ENCODE assay signal across 8 mouse cellular contexts in the genomic region with DNA sequence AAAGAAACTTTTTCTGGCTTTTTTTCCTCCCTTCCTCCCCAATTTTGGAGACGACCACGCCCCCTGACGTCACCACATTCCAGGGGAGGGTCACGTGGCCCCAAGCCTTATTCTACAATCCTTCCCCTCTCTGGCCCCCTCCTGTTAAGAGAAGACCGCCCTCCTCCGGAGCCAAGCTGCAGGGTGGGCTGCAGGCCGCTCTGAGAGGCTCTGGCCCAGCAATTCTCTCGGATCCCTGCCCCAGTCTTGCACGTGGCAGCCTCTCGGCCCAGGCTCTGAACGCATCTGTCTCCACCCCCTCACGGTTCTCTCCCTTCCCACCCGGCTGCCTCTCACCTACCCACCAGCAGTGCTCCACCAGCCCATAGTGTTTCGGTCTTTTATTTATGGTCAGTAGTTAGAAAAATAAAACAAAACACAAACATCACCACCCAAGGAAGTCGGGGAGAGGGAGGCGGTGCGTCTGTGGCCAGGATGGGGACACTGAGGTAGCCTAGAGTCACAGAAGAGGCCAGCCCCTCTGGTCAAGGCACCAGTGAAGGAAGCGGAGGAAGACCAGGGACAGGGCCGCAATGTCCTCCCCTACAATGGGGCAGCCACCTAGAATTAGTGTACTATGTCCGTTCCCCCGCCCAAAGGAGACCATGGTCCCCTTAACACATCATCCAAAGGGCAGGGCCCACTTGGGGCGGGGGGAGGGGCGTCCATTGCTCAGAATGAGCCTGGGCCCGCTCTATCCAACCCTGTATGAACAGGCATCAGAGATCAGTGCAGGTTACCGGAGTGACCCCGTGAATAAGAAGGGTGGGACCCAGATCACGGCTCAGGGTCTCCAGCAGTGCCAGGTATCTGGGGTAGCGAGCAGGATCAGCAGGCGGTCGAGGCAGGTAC. TPM values are rescaled to one million over a fixed set of nuclear protein-coding genes. Genes with fewer than 3 reads are reported as not detected.
DNase-seq lines count a peak whose midpoint lies in the region; ATAC-seq and TF ChIP-seq lines count a peak whose summit lies in the region.

A gene (minus strand): TSS at position 212 of the 891 bp plus-strand sequence.

- peak; percentile 30 for DNase-seq in cerebellum, adult 9-11 months
- DNase-seq in cerebellum, adult 11-12 months = no peak
- DNase-seq in brain, adult 2 months (ENCODE audit: low read depth, low spot score) = peak; percentile 61
- DNase-seq in frontal cortex, postnatal 10 days (ENCODE audit: low spot score in 2 of 2) = peak; percentile 54 to 70
- DNase-seq in hindbrain, embryonic 10.5 days (ENCODE audit: low spot score) = peak; percentile 91
- DNase-seq in left cerebral cortex, postnatal 14 days (ENCODE audit: low spot score in 2 of 2) = peak; percentile 56 to 60

- H3K4me1 ChIP-seq in hindbrain, embryonic 10.5 days (replicated peaks) = peaks cover 42% of the 10 kb centered on the region
- peaks cover 28% of the 10 kb centered on the region for H3K4me1 ChIP-seq in small intestine, adult 2 months (ENCODE audit: control insufficient read depth, insufficient read depth, insufficient read length, low read length)

- WGBS in hindbrain, embryonic 10.5 days = 16% methylated on average over 30 of the region's 30 CpGs
- WGBS in small intestine, adult 2 months = 47% methylated on average over 30 of the region's 30 CpGs

- H3K36me3 ChIP-seq in hindbrain, embryonic 10.5 days = peaks cover 58% of the 10 kb centered on the region
- H3K36me3 ChIP-seq in small intestine, adult 2 months (ENCODE audit: control insufficient read depth, insufficient read depth, low read length) = no peaks in the 10 kb centered on the region; the same call in 1 of the 2 replicates

- intact Hi-C loops in left cerebral cortex, postnatal 14 days (cut with DNase I) = no loop called here

- H3K27me3 ChIP-seq in hindbrain, embryonic 10.5 days (ENCODE audit: insufficient read depth, poor library complexity, severe bottlenecking) = no peaks in the 10 kb centered on the region
- H3K27me3 ChIP-seq in small intestine, adult 2 months (ENCODE audit: control insufficient read depth, insufficient read depth, low read length) = no peaks in the 10 kb centered on the region

- peak within 1 kb of the TSS; percentile 93 for H3K27ac ChIP-seq in hindbrain, embryonic 10.5 days
- peak within 1 kb of the TSS; percentile 52 for H3K27ac ChIP-seq in small intestine, adult 2 months (ENCODE audit: insufficient read depth, low read depth, low read length)

- ATAC-seq in megakaryocyte-erythroid progenitor cell, adult 5-6 weeks (replicated peaks; ENCODE audit: low FRiP score, low TSS enrichment, poor library complexity, severe bottlenecking) = peak; percentile 38

- no peaks in the 10 kb centered on the region for H3K9me3 ChIP-seq in hindbrain, embryonic 10.5 days

- TF ChIP-seq CTCF in small intestine, adult 2 months (IDR thresholded peaks at IDR 0.05; ENCODE audit: extremely low read depth, insufficient read length, insufficient replicate concordance, low read depth, low read length) = no peak

- peak within 1 kb of the TSS; percentile 71 for H3K4me3 ChIP-seq in hindbrain, embryonic 10.5 days
- H3K4me3 ChIP-seq in small intestine, adult 2 months (ENCODE audit: low read depth, low read length) = peak within 1 kb of the TSS; percentile 64

- TF ChIP-seq POLR2A in small intestine, adult 2 months (IDR thresholded peaks at IDR 0.05; ENCODE audit: low read depth, low read length) = no peak

RNA-seq across cellular contexts. Expression of the gene that starts here (rescaled TPM):
- polyA plus RNA-seq in hindbrain, embryonic 10.5 days (2016; fragmentation: Nextera tagmentation; extraction: Ambion mirVana) = 53.9 and 57.2 TPM in 2 replicates
- total RNA-seq in left cerebral cortex, postnatal 14 days (2021) = 1 to 10 TPM; 3.5 to 3.9 TPM
- 21.8 and 27.9 TPM in 2 replicates for total RNA-seq in megakaryocyte-erythroid progenitor cell, adult 5-6 weeks (2014; fragmentation: Nextera tagmentation)
- total RNA-seq in megakaryocyte-erythroid progenitor cell, adult 5-6 weeks (2017) = 19.6 and 29.9 TPM in 2 replicates
- 7.6 and 8.2 TPM in 2 replicates for polyA plus RNA-seq in small intestine, adult 2 months (2012; rRNA removed)

Comparison
In these comparisons a context has a peak if more than half of its experiments do, and no peak if none do; other contexts are left out.
1. RNA of the gene that starts here (total RNA-seq): 19.6 to 29.9 TPM in megakaryocyte-erythroid progenitor cell, adult 5-6 weeks; 3.5 to 3.9 TPM in left cerebral cortex, postnatal 14 days; every median in the first group is over 4 times any median in the second.